Mouse (Mus musculus) MEL (cell line): ENCODE data around the gene Cep350. TPM values are rescaled to one million over a fixed set of nuclear protein-coding genes. Genes with fewer than 3 reads are reported as not detected.

Experiments
- DNase-seq: peaks from one replicate; pipeline ENCODE4 v3.0.0; 2011; ENCODE audit warnings: low read depth, low spot score
- H3K27ac ChIP-seq: 2 replicates; pipeline ENCODE4 v1.5.1; 2012; ENCODE audit warnings: low read depth, mild to moderate bottlenecking, control low read depth, low read length, moderate library complexity; ENCODE audit not compliant: control insufficient read depth
- H3K27me3 ChIP-seq, 2 experiments: fragments of 150-350 bp in 1 of 2; sonication (generic) in 1 of 2; 2 replicates each; pipeline ENCODE4 v1.6.1; 2012; ENCODE audit warnings: low read length in 2 of 2, mild to moderate bottlenecking in 2 of 2, improper control_type of control experiment in 1 of 2, moderate library complexity in 1 of 2; ENCODE audit not compliant: insufficient read depth in 2 of 2, control insufficient read depth in 1 of 2
- H3K36me3 ChIP-seq, 2 experiments: 2 replicates each; pipeline ENCODE4 v1.6.1; 2012 to 2014; ENCODE audit warnings: low read length in 2 of 2, improper control_type of control experiment in 1 of 2, inconsistent platforms in 1 of 2, mild to moderate bottlenecking in 1 of 2; ENCODE audit not compliant: insufficient read depth in 2 of 2, control insufficient read depth in 1 of 2
- H3K4me1 ChIP-seq, 2 experiments: fragments of 150-350 bp in 1 of 2; sonication (generic) in 1 of 2; 2 replicates each; pipeline ENCODE4 v1.6.1; 2012; ENCODE audit warnings: low read length in 2 of 2, improper control_type of control experiment in 1 of 2, mild to moderate bottlenecking in 1 of 2; ENCODE audit not compliant: insufficient read depth in 2 of 2, control insufficient read depth in 1 of 2
- H3K4me3 ChIP-seq, 2 experiments: fragments of 150-350 bp in 1 of 2; sonication (generic) in 1 of 2; 2 replicates each; pipeline ENCODE4 v1.5.1; 2012; ENCODE audit warnings: low read depth in 2 of 2, low read length in 2 of 2, mild to moderate bottlenecking in 2 of 2, moderate library complexity in 2 of 2, control low read depth in 1 of 2, improper control_type of control experiment in 1 of 2; ENCODE audit not compliant: control insufficient read depth in 1 of 2, insufficient read depth in 1 of 2
- H3K79me2 ChIP-seq: 2 replicates; pipeline ENCODE4 v1.6.1; 2012; ENCODE audit warnings: mild to moderate bottlenecking, low read length, moderate library complexity; ENCODE audit not compliant: control insufficient read depth, poor library complexity, insufficient read depth
- H3K9ac ChIP-seq: 2 replicates; pipeline ENCODE4 v1.6.1; 2012; ENCODE audit warnings: low read depth, mild to moderate bottlenecking, control low read depth, low read length, moderate library complexity; ENCODE audit not compliant: control insufficient read depth, poor library complexity, severe bottlenecking
- H3K9me3 ChIP-seq: fragments of 150-350 bp; sonication (generic); replicated peaks from 2 replicates; pipeline ENCODE4 v1.6.1; 2012; ENCODE audit warnings: mild to moderate bottlenecking, low read length, improper control_type of control experiment, moderate library complexity; ENCODE audit not compliant: insufficient read depth
- BHLHE40 ChIP-seq: IDR thresholded peaks from 2 replicates; pipeline ENCODE4 v1.6.1; 2012; ENCODE audit warnings: low read depth, mild to moderate bottlenecking, inconsistent platforms, low read length, improper control_type of control experiment, borderline replicate concordance
- CTCF ChIP-seq, 3 experiments: IDR thresholded peaks in 2 of 3; conservative IDR thresholded peaks in 1 of 3; 2 replicates each; pipeline ENCODE4 v1.5.1; 2011 to 2012; ENCODE audit warnings: low read length in 3 of 3, low read depth in 2 of 3, mild to moderate bottlenecking in 2 of 3, improper control_type of control experiment in 1 of 3, inconsistent platforms in 1 of 3, mixed read lengths in 1 of 3, moderate library complexity in 1 of 3; ENCODE audit not compliant: control insufficient read depth in 1 of 3, insufficient read depth in 1 of 3, poor library complexity in 1 of 3, severe bottlenecking in 1 of 3
- E2F4 ChIP-seq: IDR thresholded peaks from 2 replicates; pipeline ENCODE4 v1.6.1; 2011; ENCODE audit warnings: low read depth, low read length, improper control_type of control experiment, borderline replicate concordance
- EP300 ChIP-seq, 2 experiments: IDR thresholded peaks; 2 replicates each; pipeline ENCODE4 v1.6.1; 2011; ENCODE audit warnings: improper control_type of control experiment in 2 of 2, low read length in 2 of 2, low read depth in 1 of 2, mild to moderate bottlenecking in 1 of 2
- GABPA ChIP-seq: IDR thresholded peaks from 2 replicates; pipeline ENCODE4 v1.6.1; 2012; ENCODE audit warnings: low read depth, mild to moderate bottlenecking, inconsistent platforms, low read length, improper control_type of control experiment, moderate library complexity
- GATA1 ChIP-seq: IDR thresholded peaks from 2 replicates; pipeline ENCODE4 v1.6.1; 2011; ENCODE audit warnings: low read depth, low read length, improper control_type of control experiment
- HCFC1 ChIP-seq: IDR thresholded peaks from 2 replicates; pipeline ENCODE4 v1.6.1; 2012; ENCODE audit warnings: low read depth, mild to moderate bottlenecking, inconsistent platforms, low read length, improper control_type of control experiment, moderate library complexity
- MAZ ChIP-seq: IDR thresholded peaks from 2 replicates; pipeline ENCODE4 v1.6.1; 2012; ENCODE audit warnings: low read depth, mild to moderate bottlenecking, inconsistent platforms, low read length, improper control_type of control experiment
- MXI1 ChIP-seq: IDR thresholded peaks from 2 replicates; pipeline ENCODE4 v1.6.1; 2011; ENCODE audit warnings: mild to moderate bottlenecking, low read depth, low read length, improper control_type of control experiment
- MYB ChIP-seq: IDR thresholded peaks from 2 replicates; pipeline ENCODE4 v1.6.1; 2011; ENCODE audit warnings: mild to moderate bottlenecking, low read depth, low read length, improper control_type of control experiment
- MYC ChIP-seq: IDR thresholded peaks from 2 replicates; pipeline ENCODE4 v1.6.1; 2011; ENCODE audit warnings: low read depth, mild to moderate bottlenecking, low read length, improper control_type of control experiment, moderate library complexity
- NELFE ChIP-seq: IDR thresholded peaks from 2 replicates; pipeline ENCODE4 v1.6.1; 2011; ENCODE audit warnings: low read depth, low read length, improper control_type of control experiment
- POLR2A ChIP-seq, 2 experiments: IDR thresholded peaks; 2 replicates each; pipeline ENCODE4 v1.6.1; 2011 to 2012; ENCODE audit warnings: low read length in 2 of 2, mild to moderate bottlenecking in 2 of 2, control low read depth in 1 of 2, improper control_type of control experiment in 1 of 2, low read depth in 1 of 2, moderate library complexity in 1 of 2; ENCODE audit not compliant: control insufficient read depth in 1 of 2, insufficient read depth in 1 of 2, poor library complexity in 1 of 2
- POLR2AphosphoS2 ChIP-seq: IDR thresholded peaks from 2 replicates; pipeline ENCODE4 v1.6.1; 2011; ENCODE audit warnings: low read length, improper control_type of control experiment
- POLR2AphosphoS5 ChIP-seq: IDR thresholded peaks from 2 replicates; pipeline ENCODE4 v1.6.1; 2012; ENCODE audit warnings: low read depth, borderline replicate concordance, mild to moderate bottlenecking, inconsistent platforms, low read length, moderate library complexity, mixed read lengths
- TBP ChIP-seq: IDR thresholded peaks from 2 replicates; pipeline ENCODE4 v1.8.0; 2011; ENCODE audit warnings: low read depth, low read length, improper control_type of control experiment
- UBTF ChIP-seq: IDR thresholded peaks from 2 replicates; pipeline ENCODE4 v1.6.1; 2012; ENCODE audit warnings: low read depth, mild to moderate bottlenecking, inconsistent platforms, low read length, improper control_type of control experiment, moderate library complexity, borderline replicate concordance; ENCODE audit not compliant: insufficient read depth
- ZC3H11A ChIP-seq: IDR thresholded peaks from 2 replicates; pipeline ENCODE4 v1.6.1; 2012; ENCODE audit warnings: low read depth, mild to moderate bottlenecking, inconsistent platforms, low read length, improper control_type of control experiment
- ZKSCAN1 ChIP-seq: IDR thresholded peaks from 2 replicates; pipeline ENCODE4 v1.6.1; 2012; ENCODE audit warnings: low read depth, mild to moderate bottlenecking, inconsistent platforms, low read length, improper control_type of control experiment, moderate library complexity
- ZMIZ1 ChIP-seq: IDR thresholded peaks from 2 replicates; pipeline ENCODE4 v1.6.1; 2012; ENCODE audit warnings: low read depth, mild to moderate bottlenecking, inconsistent platforms, low read length, improper control_type of control experiment, moderate library complexity
- ZNF384 ChIP-seq: IDR thresholded peaks from 2 replicates; pipeline ENCODE4 v1.6.1; 2012; ENCODE audit warnings: low read depth, mild to moderate bottlenecking, inconsistent platforms, low read length, improper control_type of control experiment
- polyA plus RNA-seq, 2 experiments: library from polyadenylated mRNA; stranded (reverse) in 1 of 2; unstranded in 1 of 2; fragments of >175 nt in 1 of 2; fragments of >200 nt in 1 of 2; gene quantifications; 2 replicates each; pipeline versions ENCODE4 v1.2.1 to v1.2.4; 2012; ENCODE audit warnings: low replicate concordance in 2 of 2, low read depth in 1 of 2; ENCODE audit not compliant: insufficient read length in 2 of 2, insufficient read depth in 1 of 2, missing spikeins in 1 of 2
- total RNA-seq: library from RNA; depleted of rRNA; stranded (reverse); fragments of 300-350 nt; gene quantifications from 2 replicates; pipeline ENCODE4 v1.2.3, GENCODE M21; 2012

Gene Cep350
- total and polyA plus RNA-seq, 3 experiments: 4.3 to 110 (median 9.7) TPM

GRCm38 (mm10) chr1:155809706-155810442, 163.2 kb downstream of the Cep350 start (continued):
- no peak for TF ChIP-seq MYC
- no peak for TF ChIP-seq ZNF384

- H3K27ac ChIP-seq: no peak overlapping the region
- no peaks in the 10 kb centered on the region for H3K27me3 ChIP-seq
- peaks cover 5% of the 10 kb centered on the region for H3K79me2 ChIP-seq
- DNase-seq: no peak
- H3K4me3 ChIP-seq: no peak overlapping the region
- no peak overlapping the region for H3K9ac ChIP-seq
- H3K36me3 ChIP-seq: peaks cover 0 to 4% of the 10 kb centered on the region in 2 experiments; a peak in 2 of 4 replicates
- H3K9me3 ChIP-seq: no peaks in the 10 kb centered on the region
- TF ChIP-seq POLR2AphosphoS2 (no peak), UBTF (no peak), GATA1 (no peak), MYB (no peak), ZC3H11A (no peak), ZKSCAN1 (no peak), HCFC1 (no peak), EP300 (IDR thresholded peaks at IDR 0.05; ENCODE audit: low read depth in 1 of 2, low read length in 2 of 2) (no peak), TBP (no peak)
- peaks cover 0 to 10% of the 10 kb centered on the region in 2 experiments; a peak in 3 of 4 replicates for H3K4me1 ChIP-seq
These were observed 164.8 kb downstream of the Cep350 start for GRCm38 (mm10) chr1:155808261-155808660.

- no peak overlapping the region for H3K4me3 ChIP-seq
- H3K27ac ChIP-seq: no peak overlapping the region
- no peaks in the 10 kb centered on the region for H3K79me2 ChIP-seq
- H3K27me3 ChIP-seq: no peaks in the 10 kb centered on the region
- 0 out of 4 replicates have a peak, but pooled peaks cover 0 to 2% of the 10 kb centered on the region in 2 experiments for H3K36me3 ChIP-seq
- no peak for TF ChIP-seq GABPA
- no peak for TF ChIP-seq MAZ
- no peak for TF ChIP-seq ZC3H11A
- no peak for TF ChIP-seq CTCF (IDR thresholded peaks at IDR 0.05 in 2 of 3, conservative IDR thresholded peaks at IDR 0.05 in 1 of 3; ENCODE audit: control insufficient read depth in 1 of 3, insufficient read depth in 1 of 3, low read depth in 2 of 3, low read length in 3 of 3, poor library complexity in 1 of 3, severe bottlenecking in 1 of 3)
- no peak for TF ChIP-seq NELFE
- TF ChIP-seq TBP: no peak
- no peak for TF ChIP-seq POLR2AphosphoS5
- TF ChIP-seq E2F4: no peak
- no peak for TF ChIP-seq ZKSCAN1
- TF ChIP-seq EP300 (IDR thresholded peaks at IDR 0.05; ENCODE audit: low read depth in 1 of 2, low read length in 2 of 2): no peak
- no peak for TF ChIP-seq ZMIZ1
- TF ChIP-seq POLR2A (IDR thresholded peaks at IDR 0.05; ENCODE audit: control insufficient read depth in 1 of 2, insufficient read depth in 1 of 2, low read depth in 1 of 2, low read length in 2 of 2, poor library complexity in 1 of 2): no peak
- TF ChIP-seq BHLHE40: no peak
- no peak for TF ChIP-seq POLR2AphosphoS2
- no peak for TF ChIP-seq MXI1
- no peaks in the 10 kb centered on the region for H3K9me3 ChIP-seq
- no peak overlapping the region for H3K9ac ChIP-seq
- H3K4me1 ChIP-seq: peaks cover 0 to 5% of the 10 kb centered on the region in 2 experiments; a peak in 1 of 4 replicates
- no peak for DNase-seq
These were observed 167.4 kb downstream of the Cep350 start for GRCm38 (mm10) chr1:155805607-155806006.
